8 mouse cellular contexts compared by ENCODE assay signal in the genomic region with DNA sequence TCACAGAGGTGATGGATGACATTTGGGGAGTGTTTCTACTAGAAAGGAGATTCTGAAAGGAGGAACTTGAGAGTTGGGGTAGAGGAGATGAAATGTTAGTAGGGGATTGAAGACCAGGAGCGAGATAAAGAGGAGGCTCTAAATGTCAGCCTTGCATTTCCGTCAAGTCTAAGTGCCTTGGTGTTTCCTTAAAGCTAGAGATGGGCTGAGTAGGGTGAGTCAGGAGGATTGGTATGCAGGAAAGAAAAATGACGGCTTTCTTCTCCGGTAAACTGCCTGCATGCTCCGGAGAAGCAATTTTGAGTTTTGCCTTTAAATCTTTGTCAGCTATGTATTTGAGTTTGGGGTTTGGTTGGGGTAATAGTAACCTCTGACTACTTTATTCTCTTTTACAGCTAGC. TPM values are rescaled to one million over a fixed set of nuclear protein-coding genes. Genes with fewer than 3 reads are reported as not detected.
DNase-seq lines count a peak whose midpoint lies in the region; ATAC-seq and TF ChIP-seq lines count a peak whose summit lies in the region.

No protein-coding gene starts in this region.

- peak overlapping the region; percentile 74 for H3K4me2 ChIP-seq in forebrain, embryonic 13.5 days
- peak overlapping the region; percentile 72 for H3K4me2 ChIP-seq in liver, embryonic 14.5 days (ENCODE audit: low read depth)

- WGBS in heart, embryonic 10.5 days = 44% methylated on average over 5 of the region's 5 CpGs
- WGBS in forebrain, embryonic 13.5 days = 75% methylated on average over 5 of the region's 5 CpGs
- 31% methylated on average over 5 of the region's 5 CpGs for WGBS in liver, embryonic 14.5 days (ENCODE audit: insufficient replicate concordance)
- 70% methylated on average over 5 of the region's 5 CpGs for WGBS in thymus, adult 2 months

- H3K36me3 ChIP-seq in heart, embryonic 10.5 days = no peaks in the 10 kb centered on the region
- no peaks in the 10 kb centered on the region for H3K36me3 ChIP-seq in forebrain, embryonic 13.5 days (ENCODE audit: poor library complexity, severe bottlenecking)
- H3K36me3 ChIP-seq in liver, embryonic 14.5 days (replicated peaks; ENCODE audit: control insufficient read depth, insufficient read depth, low read depth) = no peaks in the 10 kb centered on the region
- no peaks in the 10 kb centered on the region for H3K36me3 ChIP-seq in thymus, adult 2 months (ENCODE audit: control insufficient read depth, insufficient read depth, low read length)

- H3K27ac ChIP-seq in heart, embryonic 10.5 days = peak overlapping the region; percentile 93
- H3K27ac ChIP-seq in forebrain, embryonic 13.5 days = no peak overlapping the region
- H3K27ac ChIP-seq in liver, embryonic 14.5 days = no peak overlapping the region
- no peak overlapping the region for H3K27ac ChIP-seq in thymus, adult 2 months (ENCODE audit: control insufficient read depth, insufficient read depth, low read length)

- ATAC-seq in forebrain, embryonic 13.5 days = no peak
- no peak for ATAC-seq in liver, embryonic 14.5 days (ENCODE audit: insufficient read depth)

- H3K9me3 ChIP-seq in heart, embryonic 10.5 days = no peaks in the 10 kb centered on the region
- H3K9me3 ChIP-seq in forebrain, embryonic 13.5 days (replicated peaks) = no peaks in the 10 kb centered on the region
- no peaks in the 10 kb centered on the region for H3K9me3 ChIP-seq in liver, embryonic 14.5 days (ENCODE audit: control insufficient read depth, low read length)

- no peak for TF ChIP-seq CTCF in liver, embryonic 14.5 days (IDR thresholded peaks at IDR 0.05; ENCODE audit: low read depth)
- TF ChIP-seq CTCF in thymus, adult 2 months (IDR thresholded peaks at IDR 0.05; ENCODE audit: borderline replicate concordance, control insufficient read depth, extremely low read depth, insufficient read depth, low read length, poor library complexity) = no peak

- no peak for TF ChIP-seq POLR2A in thymus, adult 2 months (IDR thresholded peaks at IDR 0.05; ENCODE audit: control insufficient read depth, extremely low read depth, insufficient read depth, low read length, poor library complexity)

- H3K4me3 ChIP-seq in heart, embryonic 10.5 days = peak overlapping the region; percentile 94
- peak overlapping the region; percentile 96 for H3K4me3 ChIP-seq in forebrain, embryonic 13.5 days
- H3K4me3 ChIP-seq in liver, embryonic 14.5 days (ENCODE audit: insufficient read depth in 1 of 2, low read depth in 2 of 2, low read length in 2 of 2) = peak overlapping the region; percentile 83 to 87; a peak in 3 of 4 replicates
- H3K4me3 ChIP-seq in thymus, adult 2 months (ENCODE audit: control insufficient read depth, insufficient read depth, low read length) = no peak overlapping the region

- TF ChIP-seq EP300 in liver, embryonic 14.5 days (IDR thresholded peaks at IDR 0.05; ENCODE audit: low read depth) = no peak

- peak overlapping the region; percentile 92 for H3K9ac ChIP-seq in forebrain, embryonic 13.5 days
- peak overlapping the region; percentile 75 for H3K9ac ChIP-seq in liver, embryonic 14.5 days (replicated peaks)

- no peak for DNase-seq in heart, embryonic 10.5 days (ENCODE audit: low spot score)
- no peak for DNase-seq in heart, adult 9 months (ENCODE audit: low spot score in 2 of 2)
- DNase-seq in 416B (ENCODE audit: low read depth) = peak; percentile 23
- no peak for DNase-seq in liver, embryonic 14.5 days (ENCODE audit: low read depth in 3 of 3, low spot score in 3 of 3)
- no peak for DNase-seq in thymus, adult 2 months
- DNase-seq in adrenal gland, postnatal 36 days = no peak
- DNase-seq in left cerebral cortex, postnatal 10 days (ENCODE audit: extremely low spot score in 1 of 2, low spot score in 2 of 2) = no peak

- H3K27me3 ChIP-seq in heart, embryonic 10.5 days (ENCODE audit: insufficient read depth, poor library complexity, severe bottlenecking) = no peaks in the 10 kb centered on the region
- H3K27me3 ChIP-seq in forebrain, embryonic 13.5 days = peaks cover 5% of the 10 kb centered on the region
- H3K27me3 ChIP-seq in liver, embryonic 14.5 days (ENCODE audit: control insufficient read depth, insufficient read depth, low read length) = no peaks in the 10 kb centered on the region
- H3K27me3 ChIP-seq in thymus, adult 2 months (ENCODE audit: control insufficient read depth, insufficient read depth, low read length) = no peaks in the 10 kb centered on the region

- intact Hi-C loops in left cerebral cortex, postnatal 10 days (cut with DNase I) = loop anchor here (5.0 kb wide), 1 partner anchor 928 kb away; no protein-coding TSS in a partner anchor

- H3K4me1 ChIP-seq in heart, embryonic 10.5 days = peaks cover 14% of the 10 kb centered on the region
- peaks cover 34% of the 10 kb centered on the region for H3K4me1 ChIP-seq in forebrain, embryonic 13.5 days
- H3K4me1 ChIP-seq in liver, embryonic 14.5 days (replicated peaks; ENCODE audit: control insufficient read depth in 2 of 2, insufficient read depth in 2 of 2, low read length in 1 of 2) = peaks cover 15 to 21% of the 10 kb centered on the region in 2 experiments
- H3K4me1 ChIP-seq in thymus, adult 2 months (replicated peaks; ENCODE audit: control insufficient read depth, insufficient read depth, low read length) = peaks cover 5% of the 10 kb centered on the region; the same call in 1 of the 2 replicates

RNA-seq across cellular contexts. Expression of gene Nus1, which starts 1.6 kb away (rescaled TPM):
- polyA plus RNA-seq in heart, embryonic 10.5 days (2016; fragmentation: Nextera tagmentation; extraction: Ambion mirVana) = 9.4 and 14.1 TPM in 2 replicates
- 13.7 and 14.4 TPM in 2 replicates for polyA plus RNA-seq in forebrain, embryonic 13.5 days (2015; fragmentation: Nextera tagmentation; extraction: Ambion mirVana)
- 7.1 and 8.4 TPM in 2 replicates for polyA plus RNA-seq in liver, embryonic 14.5 days (2012; rRNA removed)
- polyA plus RNA-seq in liver, embryonic 14.5 days (2014; fragmentation: Nextera tagmentation; extraction: Ambion mirVana) = 4.9 and 5.1 TPM in 2 replicates
- polyA plus RNA-seq in thymus, adult 2 months (2012; rRNA removed) = 11.5 and 17.0 TPM in 2 replicates
- 10 to 100 TPM; 52.0 to 63.4 TPM for total RNA-seq in adrenal gland, postnatal 36 days (2021)
- 10 to 100 TPM; 61.9 to 65.2 TPM for total RNA-seq in left cerebral cortex, postnatal 10 days (2021)

RNA-seq across cellular contexts. Expression of gene Nepn, which starts 30.2 kb away (rescaled TPM):
- 7.6 TPM in 1 of 2 replicates, not detected in the other for polyA plus RNA-seq in heart, embryonic 10.5 days (2016; fragmentation: Nextera tagmentation; extraction: Ambion mirVana)
- polyA plus RNA-seq in forebrain, embryonic 13.5 days (2015; fragmentation: Nextera tagmentation; extraction: Ambion mirVana) = not detected in 2 replicates
- 0.01 TPM in 1 of 2 replicates, not detected in the other for polyA plus RNA-seq in liver, embryonic 14.5 days (2012; rRNA removed)
- polyA plus RNA-seq in liver, embryonic 14.5 days (2014; fragmentation: Nextera tagmentation; extraction: Ambion mirVana) = 0.10 TPM in 1 of 2 replicates, not detected in the other
- polyA plus RNA-seq in thymus, adult 2 months (2012; rRNA removed) = 0.18 and 0.20 TPM in 2 replicates
- under 1 TPM; 0.13 to 0.26 TPM for total RNA-seq in adrenal gland, postnatal 36 days (2021)
- total RNA-seq in left cerebral cortex, postnatal 10 days (2021) = not detected

RNA-seq across cellular contexts. Expression of gene Gopc, which starts 37.0 kb away (rescaled TPM):
- polyA plus RNA-seq in heart, embryonic 10.5 days (2016; fragmentation: Nextera tagmentation; extraction: Ambion mirVana) = 17.4 and 18.4 TPM in 2 replicates
- polyA plus RNA-seq in forebrain, embryonic 13.5 days (2015; fragmentation: Nextera tagmentation; extraction: Ambion mirVana) = 18.4 and 20.0 TPM in 2 replicates
- 1.8 and 3.0 TPM in 2 replicates for polyA plus RNA-seq in liver, embryonic 14.5 days (2012; rRNA removed)
- 2.8 and 4.0 TPM in 2 replicates for polyA plus RNA-seq in liver, embryonic 14.5 days (2014; fragmentation: Nextera tagmentation; extraction: Ambion mirVana)
- polyA plus RNA-seq in thymus, adult 2 months (2012; rRNA removed) = 4.7 and 5.3 TPM in 2 replicates
- 10 to 100 TPM; 23.3 to 27.3 TPM for total RNA-seq in adrenal gland, postnatal 36 days (2021)
- total RNA-seq in left cerebral cortex, postnatal 10 days (2021) = 10 to 100 TPM; 59.2 to 61.9 TPM
